Mouse (Mus musculus): Measurements from ENCODE around the gene Kctd3.

- TF ChIP-seq CTCF (conservative IDR thresholded peaks at IDR 0.05; ENCODE audit: insufficient read depth, insufficient read length, low read depth, low read length), result no peak
- no peak for TF ChIP-seq POLR2A (IDR thresholded peaks at IDR 0.05; ENCODE audit: low read depth, low read length)
Observed at GRCm38 (mm10) chr1:189012846-189013586, 5.4 kb upstream of the Kctd3 start.

Data from kidney, adult 2 months (tissue).